Mouse (Mus musculus) embryo, embryonic 9.5 days (tissue): Measurements from ENCODE around the gene Camk2g.

ENCODE experiments used
- DNase-seq: peaks from one replicate; pipeline ENCODE4 v3.0.0-alpha.2; 2017; ENCODE audit errors: extremely low spot score

The Camk2g gene

GRCm38 (mm10) chr14:20785231-20785630, 8.7 kb downstream of the Camk2g start:
- DNase-seq = no peak

DNA sequence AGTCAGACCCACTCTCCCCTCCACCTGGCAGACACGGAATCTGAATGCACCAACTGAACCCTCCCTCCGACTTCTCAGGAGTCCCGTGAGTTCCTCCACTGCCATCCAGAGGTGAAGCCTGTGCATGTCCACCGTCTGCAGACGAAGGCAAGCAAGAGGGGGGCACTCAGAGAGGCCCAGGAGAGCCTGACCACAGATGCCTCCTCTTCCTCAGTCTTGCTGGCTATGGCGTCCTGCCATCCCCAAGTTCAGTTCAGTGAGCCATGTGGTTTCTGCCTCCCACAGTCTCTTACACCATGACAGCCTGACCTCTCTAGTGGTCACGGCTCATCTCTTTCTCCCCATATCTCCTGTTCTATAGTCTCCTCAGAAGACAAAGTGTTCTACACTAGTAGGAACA, 9.2 kb downstream of the Camk2g start:
- no peak for DNase-seq

GRCm38 (mm10) chr14:20783526-20783925, 10.4 kb downstream of the Camk2g start:
- no peak for DNase-seq

DNA sequence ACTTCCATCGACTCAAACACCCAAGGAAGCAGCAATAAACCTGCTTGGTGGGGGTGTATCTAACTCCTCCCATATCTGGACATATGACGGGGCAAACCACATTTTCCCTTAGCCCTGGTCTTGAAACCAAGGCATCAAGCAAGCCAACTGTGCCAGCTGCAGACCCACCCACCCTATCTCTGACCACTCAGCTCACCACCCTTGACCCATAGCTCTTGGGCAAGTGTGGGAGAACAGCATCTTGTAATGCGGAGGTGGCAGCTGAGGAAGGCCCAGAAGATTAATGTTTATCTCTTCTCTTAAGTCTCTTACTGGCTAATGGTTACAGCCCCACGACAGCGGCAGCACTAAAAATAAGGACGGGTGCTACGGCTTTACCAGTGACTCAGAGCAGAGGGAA, 11.0 kb downstream of the Camk2g start:
- DNase-seq = no peak

GRCm38 (mm10) chr14:20780217-20780616, 13.7 kb downstream of the Camk2g start:
- no peak for DNase-seq

- DNase-seq = no peak
Measured at GRCm38 (mm10) chr14:20778496-20778895, 15.4 kb downstream of the Camk2g start.

- DNase-seq = no peak
Measured at GRCm38 (mm10) chr14:20775661-20776060, 18.2 kb downstream of the Camk2g start.

DNA sequence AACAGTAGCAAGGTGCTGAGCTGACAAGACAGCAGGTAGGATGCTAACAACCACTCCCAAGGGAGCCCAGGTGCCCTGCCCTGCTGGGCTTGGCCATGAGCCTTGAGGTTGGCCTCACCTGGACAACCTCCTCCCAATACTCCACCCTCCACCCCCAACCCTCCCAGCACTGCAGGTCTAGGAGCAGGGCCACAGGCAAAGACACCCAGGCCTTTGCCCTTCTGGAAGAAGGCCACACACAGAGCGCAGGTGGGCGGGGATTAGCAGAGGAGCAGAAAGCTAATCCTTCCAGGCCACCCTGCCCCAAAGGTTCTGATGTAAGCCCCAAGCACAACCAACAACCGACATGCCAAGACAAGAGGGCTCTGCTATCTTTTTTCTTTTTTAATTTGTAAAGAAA, 20.5 kb downstream of the Camk2g start:
- DNase-seq = no peak

DNA sequence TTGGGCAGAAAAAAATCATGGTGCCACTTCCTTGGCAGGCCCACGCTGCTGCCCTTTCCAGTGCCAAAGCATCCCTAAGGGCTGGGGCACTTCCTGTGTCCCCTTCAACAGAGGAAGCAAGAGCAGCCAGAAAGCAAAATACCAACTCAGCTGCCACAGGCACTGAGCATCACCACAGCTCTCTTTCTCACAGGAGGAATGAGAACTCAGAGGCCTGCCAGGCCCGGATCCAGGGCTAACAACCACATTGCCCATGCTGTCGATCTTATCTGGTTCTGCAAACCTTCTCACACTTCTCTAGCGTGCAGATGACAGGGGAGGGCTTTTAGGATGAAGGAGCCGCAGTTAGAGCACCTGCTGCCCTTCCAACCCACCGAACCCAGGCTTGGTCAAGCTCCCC, 21.1 kb downstream of the Camk2g start:
- DNase-seq = no peak

DNA sequence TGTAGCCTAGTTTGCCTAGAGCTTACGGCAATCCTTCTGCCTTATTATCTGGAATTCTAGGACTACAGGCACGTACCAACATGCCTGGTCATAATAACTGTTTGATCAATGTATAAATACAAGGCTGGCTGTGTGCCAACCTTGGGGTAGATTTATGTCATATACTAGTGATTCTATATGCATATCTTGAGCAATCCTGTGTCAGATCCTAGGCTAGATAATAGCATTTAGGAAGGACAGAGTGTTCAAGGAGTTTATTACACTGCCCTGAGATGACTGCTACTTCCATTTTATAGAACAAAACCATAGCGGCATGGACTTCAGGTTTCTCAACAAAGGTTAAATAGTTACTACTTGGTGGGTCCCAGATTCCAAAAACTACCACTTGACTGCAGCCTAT, 21.9 kb downstream of the Camk2g start:
- no peak for DNase-seq

DNA sequence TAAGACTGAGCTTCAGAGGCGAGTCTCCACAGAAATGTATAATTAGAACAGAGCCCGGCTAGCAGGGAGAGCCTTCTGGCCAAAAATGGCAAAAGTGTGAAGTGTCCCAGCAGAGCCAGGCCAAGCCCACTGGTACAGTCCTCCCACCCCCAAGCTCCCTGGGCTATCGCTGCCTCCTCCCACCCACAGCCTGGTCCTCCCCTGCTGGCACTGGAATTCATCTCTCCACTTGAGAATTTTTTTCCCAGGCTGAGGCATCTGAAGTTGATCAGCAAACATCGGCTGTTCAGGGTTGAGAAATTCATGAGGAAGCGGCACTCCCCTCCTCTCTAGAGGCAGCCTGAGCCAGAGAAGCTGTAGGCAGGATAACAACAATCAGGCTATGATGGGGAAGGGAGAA, 25.3 kb downstream of the Camk2g start:
- no peak for DNase-seq

DNA sequence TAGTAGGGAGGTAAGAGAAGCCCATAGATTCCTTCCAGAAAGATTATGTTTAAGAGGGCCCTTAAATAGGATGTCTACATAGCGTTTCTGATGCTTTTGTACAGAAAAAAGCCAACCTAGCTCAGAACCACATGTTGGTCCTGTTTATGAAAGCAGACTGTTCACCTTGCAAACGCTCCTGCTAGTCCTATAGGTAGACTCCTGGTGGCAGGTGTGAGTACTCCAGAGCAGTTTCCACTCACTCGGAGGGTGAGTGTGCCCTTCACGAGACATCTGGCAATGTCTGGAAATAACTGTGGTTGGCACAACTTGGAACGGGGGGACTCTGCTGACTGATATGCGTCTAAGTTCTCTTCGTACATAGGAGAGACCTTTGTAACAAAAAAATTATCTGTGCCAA, 26.0 kb downstream of the Camk2g start:
- DNase-seq = no peak

DNA sequence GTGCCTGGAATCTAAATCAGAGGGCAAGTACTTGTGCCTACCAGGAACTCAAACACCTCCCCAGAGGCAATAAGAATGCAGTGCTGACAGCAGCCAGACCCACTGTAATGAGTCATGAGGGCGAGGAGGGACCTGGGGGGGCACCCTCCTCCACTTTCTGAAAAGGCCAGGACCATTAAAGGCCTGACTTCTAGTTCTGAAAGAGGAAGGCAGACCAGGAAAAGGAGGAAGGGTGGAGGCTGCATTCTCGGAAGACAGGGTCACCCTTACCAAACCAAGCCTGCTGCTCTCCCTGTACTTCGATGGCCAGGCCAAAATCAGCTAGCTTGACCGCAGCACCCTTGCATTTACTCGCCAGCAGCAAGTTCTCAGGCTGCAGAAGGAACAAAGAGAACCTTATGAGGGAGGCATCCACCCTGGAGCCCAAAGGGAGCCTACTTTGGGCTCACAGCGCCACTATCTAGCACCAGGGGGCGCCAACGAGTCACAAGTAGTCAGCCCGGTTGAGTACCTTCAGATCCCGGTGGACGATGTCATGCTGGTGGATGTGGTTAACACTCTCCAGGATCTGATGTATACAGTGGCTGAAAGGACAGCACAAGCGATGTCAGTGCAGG, 28.1 kb downstream of the Camk2g start:
- peak; percentile 79 for DNase-seq

DNA sequence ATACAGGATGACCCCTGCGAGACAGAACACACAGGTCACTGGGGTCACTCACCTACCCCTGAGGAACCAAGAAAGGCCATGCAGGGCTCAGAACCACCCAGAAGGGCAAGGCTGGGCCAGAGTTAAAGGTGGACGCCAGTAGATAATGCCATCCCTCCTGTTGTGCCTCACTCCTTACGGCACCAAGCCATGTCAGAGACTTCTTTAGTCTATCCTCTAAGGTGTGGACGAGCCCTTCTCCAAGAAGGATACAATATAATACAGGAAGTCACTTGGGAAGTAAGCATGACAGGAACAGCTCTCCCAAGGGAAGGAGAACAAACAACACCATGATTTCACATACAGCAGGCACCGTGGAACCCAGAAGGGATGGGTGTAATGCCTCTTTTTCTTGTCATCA, 28.9 kb downstream of the Camk2g start:
- no peak for DNase-seq

DNA sequence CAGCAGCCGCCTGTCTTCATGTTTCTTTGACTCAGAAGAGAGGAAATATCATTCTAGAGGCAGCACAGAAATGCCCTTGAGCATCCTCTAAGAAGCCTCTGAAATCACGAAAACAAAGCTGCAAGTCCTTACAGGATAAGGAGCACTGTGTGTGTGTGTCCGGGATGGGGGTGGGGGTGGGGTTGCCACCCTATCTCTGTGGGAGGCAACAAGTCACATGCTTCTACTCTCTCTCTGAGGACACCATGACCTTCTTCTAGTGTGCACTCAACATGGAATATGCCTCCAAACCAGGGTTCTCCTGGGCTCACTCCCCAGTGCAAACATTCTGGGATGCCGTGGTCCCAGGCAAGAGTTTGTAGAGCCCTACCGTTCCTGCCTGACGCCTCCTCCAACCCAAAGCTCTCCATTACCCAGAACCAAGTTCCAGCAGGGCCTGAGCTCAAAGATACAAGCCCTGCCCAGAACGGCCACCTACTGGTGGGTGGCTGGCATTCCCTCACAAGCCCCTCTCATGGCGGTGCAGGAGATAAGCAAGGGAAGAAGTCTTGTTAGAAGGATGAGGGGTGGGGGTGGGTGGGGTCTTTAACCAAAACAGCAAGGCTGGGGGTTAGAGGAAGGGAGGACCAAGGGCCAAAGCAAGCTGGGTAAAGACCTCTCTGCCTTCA, 35.0 kb downstream of the Camk2g start:
- DNase-seq = no peak

DNA sequence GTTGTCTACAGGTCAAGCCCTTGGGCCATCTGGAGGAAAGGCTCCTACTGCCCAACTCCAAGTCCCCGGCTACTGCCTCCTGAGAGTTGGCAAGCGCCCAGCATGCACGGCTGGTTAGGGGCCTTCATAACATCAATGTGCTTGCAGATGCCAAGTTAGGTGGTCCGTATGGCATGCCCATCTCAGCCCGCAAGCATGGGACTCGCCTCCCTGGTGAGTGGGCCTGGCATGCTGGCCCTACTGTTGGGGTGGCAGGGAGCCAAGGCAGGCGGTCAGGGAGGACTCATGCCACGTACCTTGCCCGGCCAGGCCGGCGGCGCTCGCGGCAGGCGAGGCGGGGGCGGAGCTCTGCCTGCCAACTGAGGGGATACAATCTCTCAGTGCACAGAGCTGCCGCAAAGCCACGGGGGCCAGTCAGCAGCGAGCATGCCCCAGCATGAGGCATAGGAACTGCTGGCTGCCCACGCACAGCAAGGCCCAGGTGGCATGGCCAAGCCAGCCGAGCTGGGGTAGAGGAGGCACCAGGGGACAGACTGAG, 36.4 kb downstream of the Camk2g start:
- no peak for DNase-seq

GRCm38 (mm10) chr14:20753792-20754191, 40.1 kb downstream of the Camk2g start:
- DNase-seq = no peak

DNA sequence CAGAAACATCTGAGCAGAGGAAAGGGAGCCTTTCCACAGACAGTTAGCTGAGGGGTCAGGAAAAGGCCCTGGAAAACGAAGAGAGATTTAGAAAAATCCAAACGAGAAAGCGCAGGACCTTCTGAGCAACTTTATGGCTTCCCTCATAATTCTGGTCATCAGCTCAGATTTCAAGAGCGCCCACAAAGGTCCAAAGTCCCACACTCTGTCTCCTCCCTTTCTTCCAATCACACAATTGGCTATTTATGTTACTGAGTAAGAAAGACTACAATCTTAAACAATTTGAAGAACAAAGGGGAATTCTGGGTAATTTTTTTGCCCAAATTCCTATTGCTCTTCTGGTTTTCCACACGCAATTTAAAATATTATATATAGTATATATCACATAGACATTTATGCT, 43.4 kb downstream of the Camk2g start:
- DNase-seq = no peak

GRCm38 (mm10) chr14:20749494-20750051, 44.3 kb downstream of the Camk2g start:
- no peak for DNase-seq

DNA sequence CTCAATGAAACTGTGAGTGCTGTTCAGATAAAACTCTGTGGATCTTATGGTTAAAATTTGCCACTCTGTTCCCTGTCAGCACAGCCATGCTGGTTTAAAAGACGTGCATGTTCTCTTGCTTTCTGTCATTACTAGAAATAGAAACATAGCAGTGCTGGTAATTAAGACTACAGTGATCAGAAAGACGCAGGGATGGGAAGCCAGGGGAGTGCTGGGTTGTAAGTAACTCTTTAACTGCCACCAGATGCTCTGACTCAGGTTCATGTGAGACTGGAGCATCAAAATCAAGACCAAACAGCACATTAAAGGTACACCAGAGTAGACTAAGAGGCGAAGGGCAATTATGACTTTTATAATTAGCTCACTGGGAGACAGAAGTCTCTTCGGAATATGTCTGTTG, 45.5 kb downstream of the Camk2g start:
- no peak for DNase-seq

- DNase-seq = no peak
Measured at GRCm38 (mm10) chr14:20746935-20747334, 47.0 kb downstream of the Camk2g start.

- DNase-seq = no peak
Measured at GRCm38 (mm10) chr14:20743614-20744013, 50.3 kb downstream of the Camk2g start.

GRCm38 (mm10) chr14:20741301-20741700, 52.6 kb downstream of the Camk2g start:
- DNase-seq = no peak
